Mouse (Mus musculus) heart, adult 2 months (tissue): ENCODE data around the gene Hadha.

Source experiments
- CTCF ChIP-seq: fragments of 200-600 bp; IDR thresholded peaks from 2 replicates; pipeline ENCODE4 v1.8.1; 2022; ENCODE audit warnings: antibody characterized with exemption, mild to moderate bottlenecking, moderate library complexity
- POLR2A ChIP-seq: fragments of 200-500 bp; IDR thresholded peaks from 2 replicates; pipeline ENCODE4 v1.6.1; 2011; ENCODE audit warnings: mild to moderate bottlenecking, low read depth, low read length, control low read depth; ENCODE audit not compliant: insufficient read depth

- TF ChIP-seq CTCF (peak; percentile 86), POLR2A (no peak)
These were observed 29.4 kb downstream of the Hadha start for GRCm38 (mm10) chr5:30125587-30125986.
